Mouse (Mus musculus) liver, embryonic 11.5 days (tissue): ENCODE measurements around the gene Alg14. TPM values are rescaled to one million over a fixed set of nuclear protein-coding genes. Genes with fewer than 3 reads are reported as not detected.

Experiments
- ATAC-seq: fragments of 200-750 bp; cut with Nextera tagmentation; replicated peaks from 2 replicates; pipeline ENCODE4 v1.8.0; 2017; ENCODE audit warnings: moderate number of reproducible peaks, mild to moderate bottlenecking, moderate TSS enrichment, moderate library complexity; ENCODE audit not compliant: low FRiP score
- DNase-seq: peaks from one replicate; pipeline ENCODE4 v3.0.0-alpha.2; 2017; ENCODE audit warnings: low spot score
- H3K27ac ChIP-seq: fragments of 300-500 bp; sonication (generic); 2 replicates; pipeline ENCODE4 v1.5.1; 2014; ENCODE audit warnings: mild to moderate bottlenecking, low read depth, low read length, control low read depth
- H3K27me3 ChIP-seq: fragments of 300-500 bp; sonication (generic); replicated peaks from 2 replicates; pipeline ENCODE4 v1.6.1; 2014; ENCODE audit warnings: low read length, mixed read lengths; ENCODE audit not compliant: control insufficient read depth, insufficient read depth
- H3K36me3 ChIP-seq: fragments of 300-500 bp; sonication (generic); 2 replicates; pipeline ENCODE4 v1.6.1; 2014; ENCODE audit warnings: mild to moderate bottlenecking, low read length, moderate library complexity, mixed read lengths; ENCODE audit not compliant: control insufficient read depth, insufficient read depth
- H3K4me1 ChIP-seq: fragments of 300-500 bp; sonication (generic); replicated peaks from 2 replicates; pipeline ENCODE4 v1.6.1; 2014; ENCODE audit warnings: low read length, mixed read lengths; ENCODE audit not compliant: control insufficient read depth, insufficient read depth
- H3K4me2 ChIP-seq: fragments of 300-500 bp; sonication (generic); 2 replicates; pipeline ENCODE4 v1.6.1; 2014; ENCODE audit warnings: mild to moderate bottlenecking, control low read depth, moderate library complexity
- H3K4me3 ChIP-seq: fragments of 300-500 bp; sonication (generic); 2 replicates; pipeline ENCODE4 v1.5.1; 2014; ENCODE audit warnings: low read depth, low read length, control low read depth
- H3K9ac ChIP-seq: fragments of 300-500 bp; sonication (generic); 2 replicates; pipeline ENCODE4 v1.6.1; 2014; ENCODE audit warnings: low read depth, low read length, control low read depth
- H3K9me3 ChIP-seq: fragments of 300-500 bp; sonication (generic); 2 replicates; pipeline ENCODE4 v1.6.1; 2016; ENCODE audit warnings: low read length, inconsistent platforms, mixed read lengths; ENCODE audit not compliant: control insufficient read depth
- WGBS: fragments of 180-500 bp; shearing (Covaris S2); extraction: QIAGEN DNeasy Blood & Tissue Kit; methylation state at CpG from one replicate; pipeline ENCODE4 v1.1.7; 2014; 5-methylcytosine and 5-hydroxymethylcytosine counted together
- polyA plus RNA-seq: library from polyadenylated mRNA; unstranded; fragments of >200 nt; fragmentation: Nextera tagmentation; extraction: Ambion mirVana; gene quantifications from 2 replicates; pipeline ENCODE4 v1.2.1, GENCODE M21; 2014

Gene Alg14
- polyA plus RNA-seq, 1 experiment from 2014 or later: 26.4 TPM

GRCm38 (mm10) chr3:121330244-121330646, 38.7 kb downstream of the Alg14 start:
- H3K4me3 ChIP-seq: no peak overlapping the region
- no peak overlapping the region for H3K4me2 ChIP-seq
- H3K9me3 ChIP-seq: no peaks in the 10 kb centered on the region
- no peak overlapping the region for H3K9ac ChIP-seq
- no peaks in the 10 kb centered on the region for H3K27me3 ChIP-seq
- no peaks in the 10 kb centered on the region; the same call in 1 of the 2 replicates for H3K4me1 ChIP-seq
- 73% methylated on average over 7 of the region's 7 CpGs for WGBS
- H3K36me3 ChIP-seq: no peaks in the 10 kb centered on the region
- ATAC-seq: no peak
- no peak for DNase-seq
- H3K27ac ChIP-seq: no peak overlapping the region

GRCm38 (mm10) chr3:121336234-121336890, 44.8 kb downstream of the Alg14 start:
- no peak overlapping the region for H3K27ac ChIP-seq
- 88% methylated on average over 6 of the region's 6 CpGs for WGBS
- no peaks in the 10 kb centered on the region for H3K27me3 ChIP-seq
- H3K9ac ChIP-seq: no peak overlapping the region
- DNase-seq (no peak), ATAC-seq (no peak)
- no peak overlapping the region for H3K4me3 ChIP-seq
- H3K4me1 ChIP-seq: 0 out of 2 replicates have a peak, but pooled peaks cover 2% of the 10 kb centered on the region
- no peaks in the 10 kb centered on the region for H3K9me3 ChIP-seq
- H3K4me2 ChIP-seq: no peak overlapping the region
- no peaks in the 10 kb centered on the region for H3K36me3 ChIP-seq

GRCm38 (mm10) chr3:121338687-121339086, 47.1 kb downstream of the Alg14 start:
- no peaks in the 10 kb centered on the region for H3K9me3 ChIP-seq
- WGBS: 56% methylated on average over 2 of the region's 2 CpGs
- H3K36me3 ChIP-seq: no peaks in the 10 kb centered on the region
- H3K27me3 ChIP-seq: no peaks in the 10 kb centered on the region
- H3K4me2 ChIP-seq: no peak overlapping the region
- DNase-seq (no peak), ATAC-seq (no peak)
- no peak overlapping the region for H3K4me3 ChIP-seq
- 0 out of 2 replicates have a peak, but pooled peaks cover 2% of the 10 kb centered on the region for H3K4me1 ChIP-seq
- H3K27ac ChIP-seq: no peak overlapping the region
- no peak overlapping the region for H3K9ac ChIP-seq

GRCm38 (mm10) chr3:121340321-121340761, 48.8 kb downstream of the Alg14 start:
- ATAC-seq: no peak
- Histone ChIP-seq H3K27me3 (no peaks in the 10 kb centered on the region), H3K4me2 (no peak overlapping the region), H3K9ac (no peak overlapping the region), H3K27ac (no peak overlapping the region), H3K9me3 (no peaks in the 10 kb centered on the region), H3K36me3 (no peaks in the 10 kb centered on the region), H3K4me3 (no peak overlapping the region), H3K4me1 (peaks cover 11% of the 10 kb centered on the region)
- no peak for DNase-seq
- 32% methylated on average over 7 of the region's 7 CpGs for WGBS

- Histone ChIP-seq H3K36me3 (no peaks in the 10 kb centered on the region), H3K4me1 (peaks cover 12% of the 10 kb centered on the region), H3K4me2 (no peak overlapping the region), H3K27ac (no peak overlapping the region), H3K9me3 (no peaks in the 10 kb centered on the region), H3K9ac (no peak overlapping the region), H3K27me3 (no peaks in the 10 kb centered on the region), H3K4me3 (no peak overlapping the region)
- ATAC-seq: no peak
- no peak for DNase-seq
- WGBS: 77% methylated on average over 7 of the region's 7 CpGs
Measured at GRCm38 (mm10) chr3:121343224-121343623, 51.7 kb downstream of the Alg14 start.

GRCm38 (mm10) chr3:121344056-121344945, 52.7 kb downstream of the Alg14 start:
- WGBS: 32% methylated on average over 8 of the region's 8 CpGs
- Histone ChIP-seq H3K27ac (peak overlapping the region; percentile 60; the same call in 1 of the 2 replicates), H3K9me3 (no peaks in the 10 kb centered on the region), H3K9ac (no peak overlapping the region), H3K4me3 (no peak overlapping the region), H3K4me1 (peaks cover 12% of the 10 kb centered on the region), H3K27me3 (no peaks in the 10 kb centered on the region), H3K4me2 (no peak overlapping the region), H3K36me3 (no peaks in the 10 kb centered on the region)
- DNase-seq (no peak), ATAC-seq (no peak)

GRCm38 (mm10) chr3:121344951-121345642, 53.5 kb downstream of the Alg14 start:
- WGBS: 27% methylated on average over 11 of the region's 11 CpGs
- no peak overlapping the region for H3K4me2 ChIP-seq
- no peaks in the 10 kb centered on the region for H3K36me3 ChIP-seq
- no peaks in the 10 kb centered on the region for H3K27me3 ChIP-seq
- no peaks in the 10 kb centered on the region for H3K9me3 ChIP-seq
- H3K4me1 ChIP-seq: peaks cover 12% of the 10 kb centered on the region
- ATAC-seq (0 out of 2 replicates have a peak, but pooled peaks have one; percentile 21), DNase-seq (no peak)
- no peak overlapping the region for H3K4me3 ChIP-seq
- H3K27ac ChIP-seq: peak overlapping the region; percentile 65; the same call in 1 of the 2 replicates
- H3K9ac ChIP-seq: no peak overlapping the region

- no peak overlapping the region for H3K4me3 ChIP-seq
- H3K9ac ChIP-seq: no peak overlapping the region
- 0 out of 2 replicates have a peak overlapping the region, but pooled peaks have one; percentile 65 for H3K27ac ChIP-seq
- H3K36me3 ChIP-seq: no peaks in the 10 kb centered on the region
- no peak for ATAC-seq
- no peaks in the 10 kb centered on the region for H3K9me3 ChIP-seq
- peaks cover 10% of the 10 kb centered on the region for H3K4me1 ChIP-seq
- H3K4me2 ChIP-seq: no peak overlapping the region
- no peak for DNase-seq
- H3K27me3 ChIP-seq: no peaks in the 10 kb centered on the region
- 47% methylated on average over 6 of the region's 6 CpGs for WGBS
Measured at GRCm38 (mm10) chr3:121345643-121346000, 54.0 kb downstream of the Alg14 start.
